Mouse (Mus musculus): ENCODE results near the gene Ghsr. TPM values are rescaled to one million over a fixed set of nuclear protein-coding genes. Genes with fewer than 3 reads are reported as not detected.

Gene Ghsr
- 0.10 and 0.19 TPM in 2 replicates for polyA plus RNA-seq (2021; fragmentation: Nextera tagmentation)
- long read RNA-seq, experiment 1: 0 reads
- long read RNA-seq, experiment 2, full-length matches to known transcripts: 2 of 4 reads
- long read RNA-seq, experiment 2, partial matches to known transcripts: 0 of 4 reads
- long read RNA-seq, experiment 2, other reads (novel, unspliced or antisense): 2 of 4 reads

GRCm38 (mm10) chr3:27371276-27371621 is at the start of gene Ghsr:
TSS of gene Ghsr (plus strand) at chr3:27371351.

Other genes starting within 250 kb of the Ghsr start
- gene Ect2, start 217.5 kb upstream of the Ghsr start, polyA plus RNA-seq (2021; fragmentation: Nextera tagmentation): 0.39 and 0.49 TPM in 2 replicates
- 97.4 and 113 TPM in 2 replicates for gene Nceh1, start 188.4 kb upstream of the Ghsr start, polyA plus RNA-seq (2021; fragmentation: Nextera tagmentation)
- gene Tnfsf10, start 54.3 kb upstream of the Ghsr start, polyA plus RNA-seq (2021; fragmentation: Nextera tagmentation): 0.52 and 0.73 TPM in 2 replicates

Data from layer of hippocampus, adult 6 months (tissue).